Mouse (Mus musculus): ENCODE measurements around the gene Prss12.

- no peak for TF ChIP-seq CTCF (IDR thresholded peaks at IDR 0.05; ENCODE audit: low read depth)
- TF ChIP-seq EP300 (optimal IDR thresholded peaks at IDR 0.05): no peak
Measured at GRCm38 (mm10) chr3:123446708-123447537, at the start of gene Prss12.
